Mouse (Mus musculus) kidney, postnatal 36 days (tissue): ENCODE data around the gene Magi1.

ENCODE experiments used
- DNase-seq, 2 experiments: peaks; one replicate each; pipeline ENCODE4 v3.0.0; 2021 to 2022; ENCODE audit warnings: mixed read lengths in 2 of 2

The Magi1 gene

GRCm38 (mm10) chr6:94256982-94257830 is 26.5 kb downstream of the Magi1 start:
- DNase-seq: peak; percentile 17 to 68

GRCm38 (mm10) chr6:94253943-94254342 is 29.8 kb downstream of the Magi1 start:
- peak in 1 of 2 experiments; percentile 17 for DNase-seq

DNA sequence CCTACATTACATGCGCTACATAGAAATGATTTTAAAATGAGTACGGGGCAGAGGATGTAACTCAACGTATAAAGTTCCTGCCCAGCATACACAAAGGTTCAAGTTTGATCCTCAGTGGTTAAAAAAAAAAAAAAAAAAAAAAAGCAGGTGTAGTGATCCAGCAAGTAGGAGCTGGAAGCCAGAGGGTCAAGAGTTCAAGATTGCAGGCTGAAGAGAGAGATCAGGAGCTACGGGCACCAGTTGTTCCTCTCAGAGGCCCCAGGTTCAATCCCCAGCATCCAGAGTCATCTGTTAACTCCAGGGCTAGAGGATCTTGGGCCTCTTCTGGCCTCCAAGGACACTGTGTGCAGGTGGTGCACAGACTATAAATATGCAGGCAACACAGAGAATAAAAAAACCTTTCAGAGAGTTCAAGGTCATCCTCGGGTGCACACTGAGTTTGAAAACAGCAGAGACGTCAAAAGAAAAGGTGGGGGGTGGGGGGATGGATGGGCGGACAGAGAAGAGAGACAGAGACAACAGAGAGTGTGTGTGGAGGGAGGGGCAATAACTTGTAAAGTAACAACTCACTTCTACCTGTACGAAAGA is 32.3 kb downstream of the Magi1 start:
- DNase-seq: no peak

- DNase-seq: peak; percentile 18 to 45
These were observed 34.4 kb downstream of the Magi1 start for GRCm38 (mm10) chr6:94249286-94249790.

DNA sequence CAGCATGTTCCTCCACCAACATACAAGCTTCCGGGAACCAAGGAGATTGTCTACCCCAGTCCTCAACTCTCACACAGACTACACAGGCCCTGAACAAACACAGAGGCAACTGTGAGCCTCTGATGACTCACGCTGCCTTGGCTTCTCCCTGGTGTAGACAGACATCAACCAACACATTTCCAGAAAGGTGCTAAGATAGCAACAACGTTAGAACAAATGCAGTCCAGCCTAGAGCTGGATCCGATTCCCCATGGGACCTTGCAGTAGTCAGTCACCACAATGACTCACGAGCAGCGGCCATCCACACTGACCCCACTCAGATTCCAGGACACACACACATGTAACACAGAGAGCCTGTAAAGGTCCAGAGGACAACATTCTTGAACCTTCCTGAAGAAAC is 42.5 kb downstream of the Magi1 start:
- DNase-seq: no peak

DNA sequence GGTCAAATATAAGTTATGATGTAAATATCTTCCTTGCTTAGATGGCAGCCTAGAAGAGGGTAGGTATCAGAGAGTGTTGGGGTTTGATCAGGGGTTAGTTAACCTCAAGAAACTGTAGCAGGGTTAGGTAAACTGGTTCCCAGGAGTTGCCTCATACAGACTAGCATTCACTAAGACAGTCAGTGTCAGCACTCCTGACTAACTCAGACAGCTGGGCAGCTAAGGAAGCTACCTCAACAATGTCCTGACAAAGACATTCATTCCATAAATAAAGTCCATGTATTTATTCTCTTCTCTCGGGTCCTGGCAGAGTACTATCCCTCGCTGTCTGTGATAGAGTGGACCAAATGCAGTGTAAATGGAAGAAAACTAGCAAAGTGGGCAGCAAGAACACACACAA is 45.1 kb downstream of the Magi1 start:
- DNase-seq: no peak

DNA sequence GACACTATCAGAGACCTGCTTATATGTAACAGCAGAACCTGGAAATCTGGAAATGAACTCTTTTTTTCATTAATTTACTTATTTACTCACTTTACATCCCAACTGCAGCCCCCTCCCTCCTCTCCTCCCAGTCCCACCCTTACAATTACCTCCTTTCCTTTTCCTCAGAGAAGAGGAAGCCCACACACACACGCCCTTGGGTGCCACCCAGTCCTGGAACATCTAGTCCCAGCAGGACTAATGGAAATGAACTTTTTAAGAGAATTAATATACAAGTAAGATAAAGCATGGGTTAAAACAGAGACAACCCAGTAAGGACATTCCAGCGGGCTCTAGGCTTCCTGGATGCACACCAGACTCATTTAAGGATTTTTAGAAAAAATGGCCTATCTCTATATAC is 46.8 kb downstream of the Magi1 start:
- DNase-seq: no peak

DNA sequence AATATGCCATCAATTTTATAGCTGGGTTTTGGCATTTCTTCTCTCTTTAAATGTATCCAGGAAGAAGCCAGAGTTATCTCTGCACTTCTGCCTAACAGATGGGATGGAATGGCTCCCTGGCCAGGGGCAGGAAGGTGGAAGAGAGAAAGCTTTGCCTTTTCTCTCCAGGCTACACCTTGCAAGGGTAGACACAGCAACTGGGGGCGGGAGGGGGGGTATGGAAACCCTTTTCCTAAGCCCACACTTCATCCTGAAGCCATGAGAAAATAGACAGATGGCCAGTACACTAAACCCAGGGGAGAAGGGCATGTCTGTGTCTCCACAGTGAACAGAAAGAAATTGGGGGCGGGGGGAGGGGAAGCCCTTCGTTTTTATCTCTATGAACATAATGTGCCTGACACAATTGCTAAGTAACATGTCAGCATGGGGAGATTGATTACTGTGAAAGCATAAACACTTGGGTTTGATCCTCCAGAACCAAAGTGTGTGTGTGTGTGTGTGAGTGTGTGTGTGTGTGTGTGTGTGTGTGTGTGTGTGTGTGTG is 51.4 kb downstream of the Magi1 start:
- DNase-seq: no peak

GRCm38 (mm10) chr6:94231831-94232230 is 51.9 kb downstream of the Magi1 start:
- DNase-seq: no peak

- no peak for DNase-seq
These were observed 52.4 kb downstream of the Magi1 start for GRCm38 (mm10) chr6:94231367-94231766.

GRCm38 (mm10) chr6:94230918-94231317 is 52.8 kb downstream of the Magi1 start:
- DNase-seq: no peak

DNA sequence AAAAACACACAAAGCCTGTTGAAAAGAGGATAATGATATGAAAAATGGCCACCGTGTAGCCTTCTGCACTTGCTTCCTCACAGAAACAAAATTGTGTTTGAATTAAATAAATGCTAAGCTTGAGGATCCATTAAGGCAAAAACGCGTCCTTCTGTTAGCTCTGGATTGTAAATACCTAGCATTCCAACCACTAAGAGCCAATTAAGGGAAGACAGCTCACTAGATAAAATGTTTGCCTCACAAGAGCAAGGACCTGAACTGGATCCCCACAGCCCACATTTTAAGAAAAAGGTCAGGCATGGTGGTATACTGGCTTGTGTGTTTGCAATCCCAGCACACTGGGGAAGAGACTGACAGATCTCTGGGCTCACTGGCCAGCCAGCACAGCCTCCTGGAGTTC is 53.6 kb downstream of the Magi1 start:
- no peak for DNase-seq

- DNase-seq: no peak
These were observed 57.5 kb downstream of the Magi1 start for GRCm38 (mm10) chr6:94226262-94226661.

DNA sequence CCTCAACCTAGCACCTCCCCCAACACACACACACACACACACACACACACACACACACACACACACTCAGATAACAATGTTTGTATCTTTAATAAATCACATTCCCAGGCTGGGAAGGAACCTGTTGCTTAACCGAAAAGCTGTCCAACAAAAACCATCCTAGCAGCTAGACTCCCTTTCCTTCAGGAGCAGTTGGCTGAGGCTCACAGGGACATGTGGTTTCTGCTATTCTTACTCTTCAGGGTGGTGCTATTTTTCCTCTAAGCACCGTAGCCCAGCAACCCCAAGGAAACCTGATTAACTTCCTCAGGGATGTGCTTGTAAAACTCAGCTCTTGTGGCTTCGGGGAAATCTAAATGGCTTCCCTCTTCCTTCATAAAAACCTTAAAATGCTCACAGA is 57.9 kb downstream of the Magi1 start:
- DNase-seq: no peak

- DNase-seq: no peak
These were observed 58.6 kb downstream of the Magi1 start for GRCm38 (mm10) chr6:94225091-94225490.

DNA sequence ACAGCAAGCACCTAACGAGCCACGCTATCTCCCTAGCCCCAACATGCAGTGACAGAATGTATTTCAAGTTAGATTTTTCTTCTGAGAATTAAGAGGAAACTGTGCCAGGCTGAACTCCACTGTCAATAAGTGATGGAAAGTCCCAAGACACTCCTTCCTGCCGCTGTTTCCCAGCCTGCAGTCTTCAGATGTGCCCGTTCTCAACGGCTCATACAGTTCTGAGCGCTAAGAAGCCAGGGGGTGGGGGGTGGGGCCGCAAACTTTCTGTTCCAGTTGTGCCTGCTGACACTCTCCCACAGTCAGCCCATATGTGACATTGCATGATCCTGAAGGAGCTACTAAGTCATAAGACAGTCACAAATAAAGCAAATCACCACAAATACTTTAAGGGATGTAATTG is 61.5 kb downstream of the Magi1 start:
- no peak for DNase-seq

DNA sequence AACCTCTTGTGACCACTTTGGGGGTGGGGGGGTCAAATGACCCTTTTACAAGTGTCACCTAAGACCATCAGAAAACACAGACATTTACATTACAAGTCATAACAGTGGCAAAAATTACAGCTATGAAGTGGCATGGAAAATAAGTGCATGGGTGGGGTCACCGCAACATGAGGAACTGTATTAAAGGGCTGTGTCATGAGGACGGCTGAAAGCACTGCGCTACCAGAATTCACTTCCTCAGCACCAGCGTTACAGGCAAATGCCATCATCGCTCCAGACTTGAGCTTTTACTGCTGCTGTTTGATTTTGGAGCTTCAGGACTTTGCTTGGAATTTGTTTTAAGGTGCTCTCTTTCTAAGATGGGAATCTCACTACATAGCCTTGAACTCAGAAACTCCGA is 62.0 kb downstream of the Magi1 start:
- no peak for DNase-seq

DNA sequence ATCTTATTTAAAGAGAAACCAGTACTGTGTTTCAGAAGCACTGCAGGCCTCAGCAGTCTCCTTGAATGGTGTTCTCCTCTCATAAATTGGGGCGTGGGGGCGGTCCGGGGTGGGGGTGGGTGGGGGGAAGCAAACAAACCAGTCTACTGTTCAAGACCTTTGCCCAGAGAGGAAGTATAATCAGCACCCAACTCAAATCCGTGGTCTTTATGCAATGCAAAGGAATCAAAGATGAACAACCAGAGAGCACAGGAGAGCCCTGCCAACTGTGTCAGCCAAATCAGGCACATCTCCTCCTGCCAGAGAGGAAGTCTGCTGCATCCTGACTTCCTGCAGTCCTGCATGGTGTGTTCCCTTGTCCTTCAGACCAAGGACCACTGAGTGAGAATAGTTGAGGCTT is 65.6 kb downstream of the Magi1 start:
- peak in 1 of 2 experiments; percentile 35 for DNase-seq

- DNase-seq: no peak
These were observed 67.9 kb downstream of the Magi1 start for GRCm38 (mm10) chr6:94215834-94216233.

GRCm38 (mm10) chr6:94214895-94215538 is 68.7 kb downstream of the Magi1 start:
- DNase-seq: no peak

DNA sequence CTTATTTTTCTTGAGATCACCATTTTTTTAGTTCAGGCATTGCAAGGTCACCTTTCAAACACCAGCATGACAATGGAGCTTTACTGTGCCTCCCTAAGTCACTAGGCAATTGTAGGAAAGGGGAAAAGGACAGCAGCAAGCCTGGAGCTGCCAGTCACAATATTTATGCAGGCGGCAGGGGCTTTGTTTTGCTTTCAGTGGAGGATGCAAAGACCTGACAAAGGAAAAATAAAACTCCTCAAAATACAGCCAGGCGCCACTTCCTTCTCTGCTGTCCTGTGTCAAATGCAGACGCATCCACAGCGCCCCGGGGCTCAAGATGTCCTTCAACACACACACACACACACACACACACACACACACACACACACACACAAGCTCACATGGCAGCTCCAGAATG is 77.8 kb downstream of the Magi1 start:
- DNase-seq: peak in 1 of 2 experiments; percentile 35

DNA sequence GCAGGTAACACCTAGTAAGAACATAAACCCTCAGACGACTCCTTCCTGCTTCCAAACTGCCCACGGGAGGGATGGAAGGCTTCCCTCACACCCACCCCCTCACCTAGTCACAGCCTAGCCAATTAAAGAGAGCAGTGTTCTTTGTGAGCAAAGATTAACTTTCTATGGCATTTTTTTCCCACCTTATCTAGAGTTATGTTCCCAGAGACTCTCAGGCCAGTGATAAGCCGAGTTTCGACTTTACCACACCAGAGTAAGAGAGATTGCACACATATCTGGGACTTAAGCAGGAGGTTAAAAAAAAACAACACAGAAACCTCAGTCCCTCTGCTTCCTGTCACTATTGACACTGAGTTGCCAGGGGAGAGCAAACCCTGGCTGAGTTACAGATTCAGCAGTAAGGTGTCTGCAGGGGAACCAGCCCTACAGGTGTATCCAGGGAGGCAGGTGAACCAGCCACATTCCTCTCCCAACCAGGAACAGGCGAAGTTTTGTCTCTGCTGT is 80.0 kb downstream of the Magi1 start:
- DNase-seq: no peak

DNA sequence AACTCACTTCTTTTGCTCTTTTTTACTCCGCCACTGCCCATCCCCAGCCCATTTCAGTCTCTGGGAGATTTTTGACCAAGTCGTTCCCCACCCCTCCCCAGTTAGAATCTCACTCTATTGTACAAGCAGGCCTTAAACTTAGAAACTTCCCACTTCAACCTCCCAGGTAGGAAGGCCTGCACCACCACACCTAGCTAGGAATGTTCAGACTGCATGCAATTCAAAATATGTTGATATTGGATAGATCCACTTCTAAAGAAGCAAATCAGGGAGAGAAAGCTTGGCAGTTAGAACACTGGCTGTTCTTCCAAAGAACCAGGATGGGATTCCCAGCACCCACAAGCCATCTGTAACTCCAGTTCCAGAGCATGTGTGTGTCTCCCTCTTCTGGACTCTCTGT is 81.8 kb downstream of the Magi1 start:
- no peak for DNase-seq
